Mouse (Mus musculus): Measurements from ENCODE around the gene Gm17949. TPM values are rescaled to one million over a fixed set of nuclear protein-coding genes. Genes with fewer than 3 reads are reported as not detected.

Gene Gm17949
- 0.40 and 0.46 TPM in 2 replicates for polyA plus RNA-seq (2015; fragmentation: Nextera tagmentation; extraction: Ambion mirVana)

DNA sequence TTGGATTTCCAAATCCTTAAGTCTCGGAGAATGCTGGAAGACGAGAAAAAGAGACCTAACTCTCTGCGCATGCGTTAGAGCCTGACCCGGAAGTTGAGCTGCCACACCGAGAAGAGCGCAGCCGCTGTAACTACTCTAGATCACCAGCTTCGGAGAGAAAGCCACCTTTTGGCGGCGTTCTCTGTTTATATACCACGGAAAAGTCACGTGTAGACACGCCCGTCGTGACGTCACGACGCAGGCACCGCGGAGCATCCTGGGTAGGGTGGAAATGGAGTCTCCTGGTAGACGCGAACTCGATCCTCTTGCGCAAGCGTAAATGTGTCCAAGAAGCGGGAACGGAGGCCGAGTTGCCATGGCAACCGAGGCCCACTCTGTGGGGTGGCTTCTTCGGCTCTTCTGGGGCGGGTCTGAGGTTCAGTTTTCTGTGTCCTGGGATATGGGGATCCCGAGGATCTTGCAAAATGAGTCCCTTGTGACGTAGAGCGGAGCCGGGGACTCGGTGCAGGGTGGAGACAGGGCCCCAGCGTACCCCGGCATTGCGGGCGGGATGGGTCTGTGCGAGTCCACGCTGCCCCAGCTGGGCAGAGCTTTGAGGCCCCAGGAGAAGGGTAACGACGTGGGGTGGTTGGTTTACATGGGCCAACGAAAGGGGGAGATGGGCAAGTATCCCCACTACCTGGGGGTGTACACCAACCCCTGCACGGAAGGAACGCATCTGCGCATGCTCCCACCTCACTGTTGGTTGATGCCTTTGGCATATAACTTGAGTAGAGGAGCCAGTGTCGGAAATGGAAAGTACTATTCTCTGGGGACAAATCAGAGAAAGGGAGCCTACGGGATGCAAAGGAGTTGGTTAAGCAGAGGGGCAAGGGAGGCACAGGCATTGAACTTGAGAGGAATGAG, at the start of gene Gm17949, which contains the start of gene Gtf2f1:
Gene Gm17949 (plus strand): TSS at position 234 of the 906 bp plus-strand sequence.
Gene Gtf2f1 (minus strand): TSS at position 53 of the 906 bp plus-strand sequence.

DNA sequence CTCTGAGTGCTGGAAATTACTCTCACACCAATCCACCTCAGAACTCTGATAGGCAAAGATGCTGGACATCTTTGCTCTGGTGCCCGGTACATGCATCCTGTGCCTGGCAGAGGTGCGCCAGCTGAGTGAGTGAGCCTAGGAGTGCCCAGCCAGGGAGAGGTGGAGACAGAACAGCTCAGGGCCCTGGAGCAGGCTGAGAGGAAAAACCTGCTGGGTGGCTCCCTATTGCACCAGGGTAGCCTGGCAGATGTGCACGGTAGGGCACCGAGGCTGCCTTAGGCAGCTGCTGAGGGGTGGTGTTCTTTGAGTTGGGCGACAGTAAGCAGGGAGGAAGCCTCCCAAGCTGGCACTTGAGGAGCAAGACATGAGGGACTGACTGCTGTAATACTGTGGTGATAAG, 29.3 kb upstream of the Gm17949 start, which contains the start of gene Acer1:
Gene Acer1 (minus strand): TSS at position 114 of the 400 bp plus-strand sequence.

DNA sequence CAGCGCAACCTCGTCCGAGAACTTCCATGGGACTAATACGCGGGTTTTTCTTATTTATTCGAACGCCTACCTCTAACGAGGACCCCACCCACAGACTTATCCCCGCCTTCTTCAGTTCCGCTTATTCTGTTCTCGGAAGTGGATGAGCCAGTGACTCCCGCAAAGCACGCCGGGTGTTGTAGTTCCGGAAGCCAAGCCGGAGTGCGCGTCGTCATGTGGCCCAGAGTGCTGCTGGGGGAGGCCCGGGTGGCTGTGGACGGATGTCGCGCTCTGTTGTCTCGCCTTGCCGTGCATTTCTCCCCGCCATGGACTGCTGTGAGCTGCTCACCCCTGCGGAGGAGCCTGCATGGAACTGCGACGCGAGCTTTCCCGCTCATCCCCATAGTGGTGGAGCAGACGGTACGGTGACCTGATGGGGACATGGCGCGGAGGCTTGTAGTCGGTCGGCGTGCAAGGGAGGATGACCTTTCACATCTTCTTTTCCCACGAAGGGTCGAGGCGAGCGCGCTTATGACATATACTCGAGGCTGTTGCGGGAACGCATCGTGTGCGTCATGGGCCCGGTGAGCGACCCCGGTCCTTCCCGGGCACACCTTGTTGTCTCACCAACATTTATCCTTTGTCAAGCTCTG, 21.0 kb upstream of the Gm17949 start, which contains the start of gene Clpp:
Gene Clpp (plus strand): TSS at position 191 of the 632 bp plus-strand sequence.

DNA sequence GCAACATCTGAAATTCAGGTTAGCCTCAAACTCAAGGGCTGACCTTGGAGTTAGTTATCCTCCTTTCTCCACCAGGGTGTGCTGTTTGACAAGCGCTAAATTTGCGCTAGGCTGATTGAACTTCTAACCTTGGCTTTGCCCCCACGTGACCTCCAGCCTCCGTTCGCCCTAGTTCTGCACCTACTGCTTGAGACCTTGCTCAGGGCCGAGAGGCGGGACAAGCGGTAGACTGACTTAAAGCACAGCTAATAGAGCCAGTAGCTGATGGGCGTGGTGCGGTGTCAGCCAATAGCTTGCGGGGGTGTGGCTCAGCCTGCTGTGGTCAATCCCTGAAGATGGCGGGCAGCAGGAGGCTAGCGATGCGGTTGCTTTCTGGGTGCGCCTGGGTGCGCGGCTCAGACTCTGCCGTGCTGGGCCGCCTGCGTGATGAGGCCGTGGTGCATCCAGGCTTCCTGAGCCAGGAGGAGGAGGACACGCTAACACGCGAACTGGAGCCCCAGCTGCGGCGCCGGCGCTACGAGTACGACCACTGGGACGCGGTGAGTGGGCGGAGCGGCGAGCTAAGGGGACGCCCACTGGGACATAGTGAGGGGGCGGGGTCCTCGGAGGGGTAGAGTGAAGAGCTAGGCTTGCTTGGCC, 14.1 kb upstream of the Gm17949 start, which contains the start of gene Alkbh7:
Gene Alkbh7 (plus strand): TSS at position 311 of the 639 bp plus-strand sequence.

DNA sequence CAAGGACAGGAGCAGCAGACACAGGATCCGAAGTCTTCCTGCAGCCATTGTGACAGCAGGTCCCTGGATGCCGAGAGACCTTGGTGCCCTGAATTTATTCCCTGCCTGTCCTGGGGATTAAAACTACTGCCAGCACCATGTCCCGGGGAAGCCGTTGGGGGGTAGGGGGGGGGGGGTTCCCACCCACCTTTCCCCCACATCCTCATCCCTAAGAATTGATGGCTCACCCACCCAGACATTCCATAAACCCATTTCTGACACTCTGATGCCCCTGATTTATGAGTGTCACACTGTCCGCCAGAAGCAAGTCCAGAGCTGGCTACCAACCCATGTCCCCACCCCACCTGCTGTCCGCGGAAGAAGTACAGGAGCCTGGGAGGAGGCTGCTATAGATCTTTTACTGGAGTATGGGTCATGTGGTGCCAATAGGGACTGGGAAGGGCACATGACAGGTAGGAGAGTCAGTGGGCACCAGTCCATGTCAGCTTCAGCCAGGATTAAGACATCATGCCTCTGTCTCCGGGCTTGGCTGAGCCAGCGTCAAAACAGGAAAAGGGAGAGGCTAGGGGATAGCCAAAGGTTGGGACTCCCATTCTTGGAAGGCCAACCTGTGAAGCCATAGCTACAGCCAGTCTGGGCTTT, 11.2 kb upstream of the Gm17949 start, which contains the start of gene Pspn:
Gene Pspn (minus strand): TSS at position 51 of the 642 bp plus-strand sequence.

DNA sequence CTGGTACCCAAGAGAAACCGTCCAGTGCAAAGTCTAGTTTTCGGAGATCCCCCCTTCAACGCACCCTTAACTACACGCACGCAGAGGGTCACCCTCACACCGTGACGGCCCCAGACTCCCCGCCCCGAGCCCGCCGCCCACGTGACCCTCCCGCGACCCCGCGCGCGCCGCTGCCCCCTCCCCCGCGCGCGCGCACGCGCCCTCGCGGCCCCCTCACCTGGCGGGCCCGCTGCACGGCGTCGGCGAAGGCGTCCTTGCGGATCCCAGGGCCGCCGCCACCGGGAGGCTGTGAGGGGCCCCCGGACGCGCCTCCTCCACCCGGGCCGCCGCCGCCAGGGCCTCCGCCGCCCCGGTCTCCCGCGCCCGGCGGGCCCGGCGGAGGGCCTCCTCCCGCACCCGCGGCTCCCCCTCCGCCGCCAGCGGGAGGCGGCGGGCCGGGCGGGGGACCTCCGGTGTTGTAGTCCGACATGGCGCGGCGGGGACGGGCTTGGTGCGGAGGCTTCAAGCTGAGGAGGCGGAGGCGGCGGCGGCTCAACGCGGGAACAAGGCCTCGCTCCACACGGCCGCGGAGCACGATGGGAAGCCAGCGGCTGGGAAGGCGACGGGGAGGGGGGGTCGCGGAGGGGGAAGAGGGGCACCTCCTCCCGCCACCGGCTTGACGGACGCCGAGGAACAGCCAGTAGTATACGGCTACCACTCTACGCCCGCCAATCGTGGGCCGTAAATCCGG, 19.8 kb downstream of the Gm17949 start, which contains the start of gene Khsrp:
Gene Khsrp (minus strand): TSS at position 592 of the 730 bp plus-strand sequence.

DNA sequence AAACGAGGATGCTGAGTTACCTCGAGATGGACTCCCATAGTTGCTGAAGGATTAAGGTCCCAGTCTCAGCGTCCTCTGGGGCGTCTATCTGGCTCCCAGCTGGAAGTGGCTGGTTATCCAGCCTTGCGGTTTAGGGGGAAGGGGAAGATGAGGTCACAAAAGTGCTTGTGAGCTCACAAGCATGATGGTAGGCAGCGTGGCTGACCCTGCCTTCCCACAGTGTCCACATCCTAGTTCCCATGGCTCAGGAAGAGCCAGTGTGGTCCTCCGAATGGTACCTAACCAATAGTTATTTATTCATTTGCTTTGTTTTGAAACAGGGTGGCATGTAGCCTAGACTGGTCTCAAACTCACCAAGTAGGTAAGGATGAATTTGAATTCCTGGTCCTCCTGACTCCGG, 30.3 kb downstream of the Gm17949 start, which contains the start of gene Slc25a41:
Gene Slc25a41 (minus strand): TSS at position 101 of the 400 bp plus-strand sequence.

DNA sequence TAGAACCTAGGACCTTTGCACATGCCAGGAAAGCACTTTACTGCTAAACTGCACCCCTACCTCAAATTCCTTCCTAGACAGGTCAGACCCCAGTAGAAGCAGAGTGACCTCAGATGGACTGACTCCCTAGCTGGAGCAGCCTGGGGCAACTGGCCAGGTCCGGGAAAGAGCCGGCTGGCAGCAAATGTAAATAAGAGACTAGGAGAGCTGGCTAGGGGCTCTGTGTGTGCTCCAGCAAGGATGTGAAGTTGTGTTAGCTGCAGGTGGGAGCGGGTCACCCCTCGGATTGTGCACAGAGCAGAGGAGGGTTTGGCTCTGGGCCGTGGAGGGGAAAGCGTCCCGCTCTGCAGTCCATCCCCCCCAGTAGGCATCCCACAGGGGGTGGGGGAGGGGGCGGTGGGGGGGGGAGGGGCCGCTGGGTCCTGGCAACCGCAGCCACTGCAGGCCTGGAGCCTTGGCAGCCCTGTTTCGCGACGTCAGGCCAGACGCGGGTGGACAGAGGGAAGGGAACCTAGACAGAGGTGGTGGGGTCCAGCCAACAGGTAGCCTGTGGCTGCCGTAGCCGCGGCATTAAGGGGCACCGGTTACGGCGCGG, 47.7 kb downstream of the Gm17949 start, which contains the start of gene Crb3:
Gene Crb3 (plus strand): TSS at position 215 of the 595 bp plus-strand sequence.

DNA sequence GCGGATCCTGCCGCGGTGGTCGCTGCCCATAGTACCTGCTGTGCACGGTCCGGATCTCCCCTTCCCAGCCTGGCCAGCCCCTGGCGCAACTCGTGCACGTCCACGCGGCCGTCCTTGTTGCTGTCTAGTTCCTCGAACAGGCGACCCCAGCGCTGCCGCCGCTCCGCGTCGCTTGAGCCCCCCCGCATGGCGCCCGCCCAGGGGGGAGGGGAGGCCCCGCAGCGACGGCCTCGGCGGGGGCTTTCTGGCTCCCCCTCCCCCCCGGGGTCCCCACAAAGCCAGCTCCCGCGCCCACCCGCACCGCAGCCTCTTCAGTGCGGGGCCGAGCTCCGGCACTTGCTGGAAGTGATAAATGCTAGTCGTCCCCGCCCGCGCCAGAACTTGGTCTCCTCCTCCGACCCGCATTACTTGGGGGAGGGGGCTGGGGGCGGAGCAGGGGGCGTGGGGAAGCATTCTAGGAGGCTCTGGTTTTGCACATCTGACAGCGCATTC, 48.3 kb downstream of the Gm17949 start, which contains the start of gene Slc25a23:
Gene Slc25a23 (minus strand): TSS at position 378 of the 492 bp plus-strand sequence.

Other genes starting within 250 kb of the Gm17949 start
- 16.3 and 20.4 TPM in 2 replicates for gene Dus3l, start 246.7 kb upstream of the Gm17949 start, polyA plus RNA-seq (2015; fragmentation: Nextera tagmentation; extraction: Ambion mirVana)
- gene Prr22, start 241.2 kb upstream of the Gm17949 start, polyA plus RNA-seq (2015; fragmentation: Nextera tagmentation; extraction: Ambion mirVana): 0.68 and 0.69 TPM in 2 replicates
- 9.1 and 9.9 TPM in 2 replicates for gene Rfx2, start 180.5 kb upstream of the Gm17949 start, polyA plus RNA-seq (2015; fragmentation: Nextera tagmentation; extraction: Ambion mirVana)
- gene Acsbg2, start 137.0 kb upstream of the Gm17949 start, polyA plus RNA-seq (2015; fragmentation: Nextera tagmentation; extraction: Ambion mirVana): not detected in 2 replicates
- gene 1700061G19Rik, start 136.0 kb upstream of the Gm17949 start, polyA plus RNA-seq (2015; fragmentation: Nextera tagmentation; extraction: Ambion mirVana): 0.14 and 0.29 TPM in 2 replicates
- 8.9 and 9.8 TPM in 2 replicates for gene Mllt1, start 76.1 kb upstream of the Gm17949 start, polyA plus RNA-seq (2015; fragmentation: Nextera tagmentation; extraction: Ambion mirVana)
- gene Acer1, start 29.3 kb upstream of the Gm17949 start, polyA plus RNA-seq (2015; fragmentation: Nextera tagmentation; extraction: Ambion mirVana): not detected in 2 replicates
- gene Clpp, start 21.2 kb upstream of the Gm17949 start, polyA plus RNA-seq (2015; fragmentation: Nextera tagmentation; extraction: Ambion mirVana): 88.8 and 89.3 TPM in 2 replicates
- gene Alkbh7, start 14.1 kb upstream of the Gm17949 start, polyA plus RNA-seq (2015; fragmentation: Nextera tagmentation; extraction: Ambion mirVana): 20.8 and 25.9 TPM in 2 replicates
- not detected in 2 replicates for gene Pspn, start 11.5 kb upstream of the Gm17949 start, polyA plus RNA-seq (2015; fragmentation: Nextera tagmentation; extraction: Ambion mirVana)
- 70.2 and 72.7 TPM in 2 replicates for gene Gtf2f1, start 181 bp upstream of the Gm17949 start, polyA plus RNA-seq (2015; fragmentation: Nextera tagmentation; extraction: Ambion mirVana)
- 42.5 and 45.4 TPM in 2 replicates for gene Khsrp, start 20.1 kb downstream of the Gm17949 start, polyA plus RNA-seq (2015; fragmentation: Nextera tagmentation; extraction: Ambion mirVana)
- gene Slc25a41, start 30.2 kb downstream of the Gm17949 start, polyA plus RNA-seq (2015; fragmentation: Nextera tagmentation; extraction: Ambion mirVana): not detected in 2 replicates
- gene Crb3, start 47.6 kb downstream of the Gm17949 start, polyA plus RNA-seq (2015; fragmentation: Nextera tagmentation; extraction: Ambion mirVana): 0.24 and 0.52 TPM in 2 replicates
- 1.1 TPM in 2 replicates for gene Slc25a23, start 48.4 kb downstream of the Gm17949 start, polyA plus RNA-seq (2015; fragmentation: Nextera tagmentation; extraction: Ambion mirVana)
- gene Dennd1c, start 67.0 kb downstream of the Gm17949 start, polyA plus RNA-seq (2015; fragmentation: Nextera tagmentation; extraction: Ambion mirVana): 15.9 and 16.7 TPM in 2 replicates
- 0.77 and 0.89 TPM in 2 replicates for gene Tubb4a, start 76.3 kb downstream of the Gm17949 start, polyA plus RNA-seq (2015; fragmentation: Nextera tagmentation; extraction: Ambion mirVana)
- 1.6 and 1.8 TPM in 2 replicates for gene Tnfsf9, start 93.9 kb downstream of the Gm17949 start, polyA plus RNA-seq (2015; fragmentation: Nextera tagmentation; extraction: Ambion mirVana)
- gene Cd70, start 138.3 kb downstream of the Gm17949 start, polyA plus RNA-seq (2015; fragmentation: Nextera tagmentation; extraction: Ambion mirVana): not detected in 2 replicates
- gene Tnfsf14, start 182.7 kb downstream of the Gm17949 start, polyA plus RNA-seq (2015; fragmentation: Nextera tagmentation; extraction: Ambion mirVana): 3.9 and 4.3 TPM in 2 replicates
- gene C3, start 216.7 kb downstream of the Gm17949 start, polyA plus RNA-seq (2015; fragmentation: Nextera tagmentation; extraction: Ambion mirVana): 29.6 and 30.5 TPM in 2 replicates
- 20.4 and 24.2 TPM in 2 replicates for gene Gpr108, start 237.0 kb downstream of the Gm17949 start, polyA plus RNA-seq (2015; fragmentation: Nextera tagmentation; extraction: Ambion mirVana)
- 10.1 and 12.3 TPM in 2 replicates for gene Trip10, start 238.0 kb downstream of the Gm17949 start, polyA plus RNA-seq (2015; fragmentation: Nextera tagmentation; extraction: Ambion mirVana)